Mouse (Mus musculus) v-Abl transformed pro-B cells (cell line): ENCODE results near the gene Grid1.

Experiments used
- in situ Hi-C, 2 experiments: fragments of 400-800 bp; cut with MboI; formaldehyde crosslinking; loops; one replicate each; pipeline ENCODE4 v1.15.1; 2025; ENCODE audit not compliant: unreplicated experiment in 2 of 2

Grid1 gene

GRCm38 (mm10) chr14:34819919-34820652 lies at the start of gene Grid1:
TSS of gene Grid1 (plus strand) at chr14:34820108.
- in situ Hi-C loops = no loop called here

- in situ Hi-C loops = loop anchor here in 1 of 2 experiments (5.0 to 25.0 kb wide), 2 partner anchors 148 to 483 kb away; no protein-coding TSS in a partner anchor
Measured at GRCm38 (mm10) chr14:34770467-34770866, 49.4 kb upstream of the Grid1 start.

GRCm38 (mm10) chr14:34771601-34772000 lies 48.3 kb upstream of the Grid1 start:
- in situ Hi-C loops = loop anchor here in 1 of 2 experiments (5.0 to 25.0 kb wide), 2 partner anchors 149 to 484 kb away; no protein-coding TSS in a partner anchor

GRCm38 (mm10) chr14:34772132-34772531 lies 47.8 kb upstream of the Grid1 start:
- in situ Hi-C loops = loop anchor here in 1 of 2 experiments (5.0 to 25.0 kb wide), 2 partner anchors 150 to 485 kb away; no protein-coding TSS in a partner anchor

GRCm38 (mm10) chr14:34773681-34774080 lies 46.2 kb upstream of the Grid1 start:
- in situ Hi-C loops = loop anchor here in 1 of 2 experiments (5.0 to 25.0 kb wide), 2 partner anchors 151 to 486 kb away; no protein-coding TSS in a partner anchor

GRCm38 (mm10) chr14:34774231-34774630 lies 45.7 kb upstream of the Grid1 start:
- in situ Hi-C loops = loop anchor here in 1 of 2 experiments (5.0 to 25.0 kb wide), 2 partner anchors 152 to 487 kb away; no protein-coding TSS in a partner anchor

- in situ Hi-C loops = loop anchor here in 1 of 2 experiments (5.0 kb wide), 1 partner anchor 165 kb away; no protein-coding TSS in a partner anchor
Measured at GRCm38 (mm10) chr14:34776719-34777385, 43.1 kb upstream of the Grid1 start.

- in situ Hi-C loops = loop anchor here in 1 of 2 experiments (5.0 kb wide), 1 partner anchor 166 kb away; no protein-coding TSS in a partner anchor
Measured at GRCm38 (mm10) chr14:34777810-34778209, 42.1 kb upstream of the Grid1 start.

- in situ Hi-C loops = loop anchor here in 1 of 2 experiments (5.0 kb wide), 1 partner anchor 166 kb away; no protein-coding TSS in a partner anchor
Measured at GRCm38 (mm10) chr14:34778760-34779159, 41.1 kb upstream of the Grid1 start.

- in situ Hi-C loops = no loop called here
Measured at GRCm38 (mm10) chr14:34793406-34794037, 26.4 kb upstream of the Grid1 start.

GRCm38 (mm10) chr14:34810763-34811489 lies 9.0 kb upstream of the Grid1 start:
- in situ Hi-C loops = no loop called here

GRCm38 (mm10) chr14:34811490-34811808 lies 8.5 kb upstream of the Grid1 start:
- in situ Hi-C loops = no loop called here

GRCm38 (mm10) chr14:34816301-34816700 lies 3.6 kb upstream of the Grid1 start:
- in situ Hi-C loops = no loop called here

GRCm38 (mm10) chr14:34818387-34818980 lies 1.4 kb upstream of the Grid1 start:
- in situ Hi-C loops = no loop called here

- in situ Hi-C loops = no loop called here
Measured at GRCm38 (mm10) chr14:34819121-34819918, 588 bp upstream of the Grid1 start.

GRCm38 (mm10) chr14:34820653-34821005 lies 721 bp downstream of the Grid1 start:
- in situ Hi-C loops = no loop called here

GRCm38 (mm10) chr14:34821131-34821790 lies 1.4 kb downstream of the Grid1 start:
- in situ Hi-C loops = no loop called here

- in situ Hi-C loops = no loop called here
Measured at GRCm38 (mm10) chr14:34823136-34823535, 3.2 kb downstream of the Grid1 start.

GRCm38 (mm10) chr14:34824186-34824585 lies 4.3 kb downstream of the Grid1 start:
- in situ Hi-C loops = no loop called here
